22 mouse cellular contexts compared by ENCODE assay signal in the genomic region with DNA sequence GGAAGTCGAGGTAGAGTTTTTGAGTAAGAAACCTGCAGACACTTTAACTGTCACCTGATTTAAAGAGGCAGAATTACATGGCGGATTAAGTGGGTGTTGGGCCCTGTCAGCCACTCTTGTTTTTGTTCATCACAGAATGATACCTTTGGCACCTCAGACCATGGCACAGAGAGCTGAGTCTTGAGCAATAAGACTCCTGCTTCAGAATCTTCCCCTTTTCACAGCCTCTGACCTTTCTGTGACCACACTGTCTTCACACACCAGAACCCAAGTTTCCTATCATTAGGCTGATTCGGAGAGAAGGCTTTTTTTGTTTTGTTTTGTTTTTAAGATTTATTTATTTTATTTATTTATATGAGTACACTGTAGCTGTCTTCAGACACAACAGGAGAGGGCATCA.
"Had no signal": no experiment of that assay in that cellular context is flagged by ENCODE, and none has a peak within 500 bp of the region (broad histone marks: within the 10 kb centered on the region; RNA-seq: fewer than 3 reads in every experiment).

No protein-coding gene starts in this region.

- H3K4me2 ChIP-seq: liver, embryonic 11.5 days; liver, embryonic 13.5 days; liver, embryonic 15.5 days; lung, embryonic 15.5 days; midbrain, embryonic 12.5 days; midbrain, embryonic 15.5 days; neural tube, embryonic 13.5 days; neural tube, embryonic 15.5 days had no signal

- H3K27ac ChIP-seq: liver, embryonic 13.5 days; liver, embryonic 15.5 days; lung, embryonic 15.5 days; macrophage; midbrain, embryonic 12.5 days; midbrain, embryonic 15.5 days; neural tube, embryonic 13.5 days; neural tube, embryonic 15.5 days had no signal

- H3K27me3 ChIP-seq: liver, embryonic 13.5 days; liver, embryonic 15.5 days; lung, embryonic 15.5 days; midbrain, embryonic 12.5 days; midbrain, embryonic 15.5 days; neural tube, embryonic 13.5 days; neural tube, embryonic 15.5 days had no signal

- ATAC-seq: liver, postnatal 0 days; lung, postnatal 0 days; midbrain, embryonic 15.5 days had no signal

- H3K36me3 ChIP-seq: liver, embryonic 13.5 days; liver, embryonic 15.5 days; lung, embryonic 15.5 days; midbrain, embryonic 12.5 days; midbrain, embryonic 15.5 days; neural tube, embryonic 13.5 days; neural tube, embryonic 15.5 days had no signal

- H3K9me3 ChIP-seq: liver, embryonic 13.5 days; liver, embryonic 15.5 days; lung, embryonic 15.5 days; megakaryocyte, embryonic 14.5 days; midbrain, embryonic 12.5 days; midbrain, embryonic 15.5 days; neural tube, embryonic 13.5 days; neural tube, embryonic 15.5 days had no signal

- H3K4me3 ChIP-seq: liver, embryonic 13.5 days; liver, embryonic 15.5 days; lung, embryonic 15.5 days; megakaryocyte, embryonic 14.5 days; midbrain, embryonic 12.5 days; midbrain, embryonic 15.5 days; myocyte; neural tube, embryonic 13.5 days; neural tube, embryonic 15.5 days had no signal

- H3K9ac ChIP-seq: liver, embryonic 13.5 days; liver, embryonic 15.5 days; liver, postnatal 0 days; lung, embryonic 15.5 days; midbrain, embryonic 12.5 days; midbrain, embryonic 15.5 days; neural tube, embryonic 13.5 days; neural tube, embryonic 15.5 days had no signal

- H3K4me1 ChIP-seq: liver, embryonic 15.5 days; lung, embryonic 15.5 days had no signal

- DNase-seq: liver, embryonic 13.5 days; liver, postnatal 0 days; lung, adult 2 months; lung, postnatal 14 days; lung, postnatal 36 days; right cerebral cortex, postnatal 14 days; right cerebral cortex, postnatal 4 days; spleen, adult 18-20 months; thymus, adult 18-20 months; thymus, postnatal 25 days; thymus, postnatal 4 days had no signal
